Mouse (Mus musculus) CH12.LX (cell line): ENCODE measurements around the gene Nup205. TPM values are rescaled to one million over a fixed set of nuclear protein-coding genes. Genes with fewer than 3 reads are reported as not detected.

ENCODE experiments used
- DNase-seq: peaks from one replicate; pipeline ENCODE4 v3.0.0-alpha.2; 2013; ENCODE audit errors: extremely low read depth
- H3K27ac ChIP-seq: 2 replicates; pipeline ENCODE4 v1.5.1; 2012; ENCODE audit warnings: low read depth, mild to moderate bottlenecking, control low read depth, moderate library complexity; ENCODE audit not compliant: insufficient read depth
- H3K27me3 ChIP-seq: replicated peaks from 2 replicates; pipeline ENCODE3; 2012; ENCODE audit warnings: inconsistent platforms
- H3K36me3 ChIP-seq, 2 experiments: replicated peaks in 1 of 2; 2 replicates each; pipeline versions ENCODE3 to v1.6.1; 2012; ENCODE audit warnings: inconsistent platforms in 1 of 2, low read length in 1 of 2, mild to moderate bottlenecking in 1 of 2, mixed read lengths in 1 of 2, moderate library complexity in 1 of 2; ENCODE audit not compliant: control insufficient read depth in 1 of 2, insufficient read depth in 1 of 2
- H3K4me1 ChIP-seq, 2 experiments: 2 replicates each; pipeline ENCODE4 v1.6.1; 2012; ENCODE audit warnings: inconsistent platforms in 1 of 2, moderate library complexity in 1 of 2; ENCODE audit not compliant: insufficient read depth in 2 of 2, control insufficient read depth in 1 of 2
- H3K4me2 ChIP-seq: 2 replicates; pipeline ENCODE4 v1.6.1; 2012; ENCODE audit warnings: low read depth, mild to moderate bottlenecking, control low read depth; ENCODE audit not compliant: poor library complexity, insufficient read depth, severe bottlenecking
- H3K4me3 ChIP-seq, 3 experiments: fragments of 150-350 bp in 1 of 3; sonication (generic) in 1 of 3; replicated peaks in 1 of 3; 2 replicates each; pipeline versions ENCODE3 to v1.5.1; 2011 to 2012; ENCODE audit warnings: low read depth in 2 of 3, low read length in 2 of 3, mild to moderate bottlenecking in 2 of 3, moderate library complexity in 2 of 3, control low read depth in 1 of 3, improper control_type of control experiment in 1 of 3, inconsistent platforms in 1 of 3, mixed read lengths in 1 of 3; ENCODE audit not compliant: poor library complexity in 1 of 3
- H3K79me2 ChIP-seq: replicated peaks from 2 replicates; pipeline ENCODE4 v1.6.1; 2012; ENCODE audit warnings: mild to moderate bottlenecking, moderate library complexity; ENCODE audit not compliant: control insufficient read depth, poor library complexity, insufficient read depth, severe bottlenecking; ENCODE audit errors: extremely low read depth
- H3K9ac ChIP-seq: 2 replicates; pipeline ENCODE4 v1.6.1; 2012; ENCODE audit warnings: low read depth, mild to moderate bottlenecking, control low read depth, moderate library complexity; ENCODE audit not compliant: insufficient read depth
- H3K9me3 ChIP-seq: replicated peaks from 2 replicates; pipeline ENCODE3; 2012; ENCODE audit warnings: low read length, inconsistent platforms, mixed read lengths
- BHLHE40 ChIP-seq: IDR thresholded peaks from 2 replicates; pipeline ENCODE4 v1.6.1; 2011; ENCODE audit warnings: mild to moderate bottlenecking, low read depth, low read length, improper control_type of control experiment
- CHD1 ChIP-seq: IDR thresholded peaks from 2 replicates; pipeline ENCODE4 v1.6.1; 2012; ENCODE audit warnings: low read depth, low read length, improper control_type of control experiment, inconsistent platforms
- CHD2 ChIP-seq: IDR thresholded peaks from 2 replicates; pipeline ENCODE4 v1.6.1; 2011; ENCODE audit warnings: low read length, improper control_type of control experiment
- CTCF ChIP-seq, 2 experiments: IDR thresholded peaks in 1 of 2; conservative IDR thresholded peaks in 1 of 2; 2 replicates each; pipeline ENCODE4 v1.5.1; 2011 to 2012; ENCODE audit warnings: low read depth in 2 of 2, low read length in 2 of 2, improper control_type of control experiment in 1 of 2, inconsistent platforms in 1 of 2, mild to moderate bottlenecking in 1 of 2, moderate library complexity in 1 of 2
- E2F4 ChIP-seq: IDR thresholded peaks from 2 replicates; pipeline ENCODE4 v1.6.1; 2011; ENCODE audit warnings: low read depth, low read length, improper control_type of control experiment; ENCODE audit not compliant: insufficient replicate concordance
- ELF1 ChIP-seq: IDR thresholded peaks from 2 replicates; pipeline ENCODE4 v1.6.1; 2014; ENCODE audit warnings: low read depth, mild to moderate bottlenecking, inconsistent platforms, low read length, improper control_type of control experiment
- EP300 ChIP-seq: IDR thresholded peaks from 2 replicates; pipeline ENCODE4 v1.6.1; 2011; ENCODE audit warnings: low read length, improper control_type of control experiment
- ETS1 ChIP-seq: conservative IDR thresholded peaks from 2 replicates; pipeline ENCODE4 v1.6.1; 2012; ENCODE audit warnings: low read depth, mild to moderate bottlenecking, inconsistent platforms, low read length, improper control_type of control experiment, moderate library complexity
- GABPA ChIP-seq: IDR thresholded peaks from 2 replicates; pipeline ENCODE4 v1.6.1; 2012; ENCODE audit warnings: low read depth, low read length, improper control_type of control experiment, inconsistent platforms; ENCODE audit not compliant: insufficient replicate concordance
- HCFC1 ChIP-seq: IDR thresholded peaks from 2 replicates; pipeline ENCODE4 v1.6.1; 2012; ENCODE audit warnings: low read depth, mild to moderate bottlenecking, inconsistent platforms, low read length, improper control_type of control experiment
- IRF4 ChIP-seq: IDR thresholded peaks from 2 replicates; pipeline ENCODE4 v1.6.1; 2014; ENCODE audit warnings: low read depth, mild to moderate bottlenecking, inconsistent platforms, low read length, improper control_type of control experiment
- JUN ChIP-seq: IDR thresholded peaks from 2 replicates; pipeline ENCODE4 v1.6.1; 2011; ENCODE audit warnings: low read depth, mild to moderate bottlenecking, low read length, improper control_type of control experiment, moderate library complexity; ENCODE audit not compliant: insufficient read depth
- JUND ChIP-seq: conservative IDR thresholded peaks from 2 replicates; pipeline ENCODE4 v1.6.1; 2011; ENCODE audit warnings: low read depth, low read length, improper control_type of control experiment
- KAT2A ChIP-seq: IDR thresholded peaks from 2 replicates; pipeline ENCODE4 v1.6.1; 2012; ENCODE audit warnings: low read length, improper control_type of control experiment, inconsistent platforms; ENCODE audit not compliant: insufficient replicate concordance
- MAFK ChIP-seq: IDR thresholded peaks from 2 replicates; pipeline ENCODE4 v1.6.1; 2011; ENCODE audit warnings: low read length, improper control_type of control experiment; ENCODE audit not compliant: insufficient replicate concordance
- MAX ChIP-seq: IDR thresholded peaks from 2 replicates; pipeline ENCODE4 v1.6.1; 2011; ENCODE audit warnings: low read length, improper control_type of control experiment
- MAZ ChIP-seq: IDR thresholded peaks from 2 replicates; pipeline ENCODE4 v1.6.1; 2012; ENCODE audit warnings: low read depth, mild to moderate bottlenecking, inconsistent platforms, low read length, improper control_type of control experiment, moderate library complexity
- MEF2A ChIP-seq: IDR thresholded peaks from 2 replicates; pipeline ENCODE4 v1.6.1; 2014; ENCODE audit warnings: low read depth, mild to moderate bottlenecking, inconsistent platforms, low read length, improper control_type of control experiment, borderline replicate concordance
- MXI1 ChIP-seq: IDR thresholded peaks from 2 replicates; pipeline ENCODE4 v1.6.1; 2011; ENCODE audit warnings: mild to moderate bottlenecking, low read depth, low read length, improper control_type of control experiment
- MYC ChIP-seq: IDR thresholded peaks from 2 replicates; pipeline ENCODE4 v1.6.1; 2011; ENCODE audit warnings: low read depth, mild to moderate bottlenecking, improper control_type of control experiment, low read length
- NELFE ChIP-seq: IDR thresholded peaks from 2 replicates; pipeline ENCODE4 v1.6.1; 2011; ENCODE audit warnings: low read depth, low read length, improper control_type of control experiment
- NRF1 ChIP-seq: IDR thresholded peaks from 2 replicates; pipeline ENCODE4 v1.6.1; 2014; ENCODE audit warnings: low read depth, mild to moderate bottlenecking, inconsistent platforms, low read length, improper control_type of control experiment, moderate library complexity
- PAX5 ChIP-seq: IDR thresholded peaks from 2 replicates; pipeline ENCODE4 v1.6.1; 2012; ENCODE audit warnings: low read length, inconsistent platforms, mixed read lengths
- POLR2A ChIP-seq: IDR thresholded peaks from 2 replicates; pipeline ENCODE4 v1.6.1; 2011; ENCODE audit warnings: low read depth, mild to moderate bottlenecking, improper control_type of control experiment, low read length
- POLR2AphosphoS2 ChIP-seq: IDR thresholded peaks from 2 replicates; pipeline ENCODE4 v1.6.1; 2011; ENCODE audit warnings: low read depth, low read length, improper control_type of control experiment
- RAD21 ChIP-seq: IDR thresholded peaks from 2 replicates; pipeline ENCODE4 v1.6.1; 2011; ENCODE audit warnings: low read depth, mild to moderate bottlenecking, low read length, improper control_type of control experiment, moderate library complexity
- RCOR1 ChIP-seq: conservative IDR thresholded peaks from 2 replicates; pipeline ENCODE4 v1.6.1; 2012; ENCODE audit warnings: low read depth, mild to moderate bottlenecking, inconsistent platforms, low read length, improper control_type of control experiment
- SIN3A ChIP-seq: IDR thresholded peaks from 2 replicates; pipeline ENCODE4 v1.6.1; 2012; ENCODE audit warnings: low read length, improper control_type of control experiment, inconsistent platforms
- TBP ChIP-seq: conservative IDR thresholded peaks from 2 replicates; pipeline ENCODE4 v1.6.1; 2011; ENCODE audit warnings: low read depth, low read length, improper control_type of control experiment
- TCF12 ChIP-seq: IDR thresholded peaks from 2 replicates; pipeline ENCODE4 v1.6.1; 2014; ENCODE audit warnings: low read depth, mild to moderate bottlenecking, inconsistent platforms, low read length, improper control_type of control experiment
- UBTF ChIP-seq: IDR thresholded peaks from 2 replicates; pipeline ENCODE4 v1.6.1; 2012; ENCODE audit warnings: low read depth, mild to moderate bottlenecking, inconsistent platforms, low read length, improper control_type of control experiment, moderate library complexity
- USF1 ChIP-seq: IDR thresholded peaks from 2 replicates; pipeline ENCODE4 v1.6.1; 2014; ENCODE audit warnings: low read depth, mild to moderate bottlenecking, inconsistent platforms, low read length, improper control_type of control experiment
- USF2 ChIP-seq: conservative IDR thresholded peaks from 2 replicates; pipeline ENCODE4 v1.6.1; 2011; ENCODE audit warnings: low read depth, low read length, improper control_type of control experiment
- ZC3H11A ChIP-seq: IDR thresholded peaks from 2 replicates; pipeline ENCODE4 v1.6.1; 2012; ENCODE audit warnings: low read depth, mild to moderate bottlenecking, inconsistent platforms, low read length, improper control_type of control experiment
- ZKSCAN1 ChIP-seq: IDR thresholded peaks from 2 replicates; pipeline ENCODE4 v1.6.1; 2012; ENCODE audit warnings: low read depth, inconsistent platforms, low read length, improper control_type of control experiment, borderline replicate concordance
- ZMIZ1 ChIP-seq: IDR thresholded peaks from 2 replicates; pipeline ENCODE4 v1.6.1; 2012; ENCODE audit warnings: low read depth, mild to moderate bottlenecking, inconsistent platforms, low read length, improper control_type of control experiment
- ZNF384 ChIP-seq: IDR thresholded peaks from 2 replicates; pipeline ENCODE4 v1.6.1; 2012; ENCODE audit warnings: low read depth, low read length, improper control_type of control experiment, inconsistent platforms
- dilution Hi-C: fragments of 300-500 bp; cut with MboI; formaldehyde crosslinking; loops from 2 replicates; pipeline ENCODE4 v1.14.3; 2020; ENCODE audit warnings: low sequenced_read_pairs; ENCODE audit not compliant: extremely low pct_unique_long_range_greater_than_20kb, extremely low pct_ligation_motif_present
- in situ Hi-C: fragments of 300-500 bp; cut with MboI; formaldehyde crosslinking; loops from 3 replicates; pipeline ENCODE4 v1.14.3; 2019; ENCODE audit warnings: low sequenced_read_pairs, low pct_ligation_motif_present, low pct_unique_long_range_greater_than_20kb, mixed read lengths
- polyA plus RNA-seq: library from polyadenylated mRNA; unstranded; fragments of >175 nt; gene quantifications from 2 replicates; pipeline ENCODE4 v1.2.1, GENCODE M21; 2012; ENCODE audit warnings: low read depth; ENCODE audit not compliant: insufficient read length
- total RNA-seq, 2 experiments: library from RNA; depleted of rRNA; stranded (reverse); fragments of 300-350 nt in 1 of 2; fragments of >200 nt in 1 of 2; gene quantifications; 2 replicates each; pipeline ENCODE4 v1.2.3; 2012 to 2014

The Nup205 gene
- total and polyA plus RNA-seq, 3 experiments, result 82.0 to 121 (median 108) TPM

DNA sequence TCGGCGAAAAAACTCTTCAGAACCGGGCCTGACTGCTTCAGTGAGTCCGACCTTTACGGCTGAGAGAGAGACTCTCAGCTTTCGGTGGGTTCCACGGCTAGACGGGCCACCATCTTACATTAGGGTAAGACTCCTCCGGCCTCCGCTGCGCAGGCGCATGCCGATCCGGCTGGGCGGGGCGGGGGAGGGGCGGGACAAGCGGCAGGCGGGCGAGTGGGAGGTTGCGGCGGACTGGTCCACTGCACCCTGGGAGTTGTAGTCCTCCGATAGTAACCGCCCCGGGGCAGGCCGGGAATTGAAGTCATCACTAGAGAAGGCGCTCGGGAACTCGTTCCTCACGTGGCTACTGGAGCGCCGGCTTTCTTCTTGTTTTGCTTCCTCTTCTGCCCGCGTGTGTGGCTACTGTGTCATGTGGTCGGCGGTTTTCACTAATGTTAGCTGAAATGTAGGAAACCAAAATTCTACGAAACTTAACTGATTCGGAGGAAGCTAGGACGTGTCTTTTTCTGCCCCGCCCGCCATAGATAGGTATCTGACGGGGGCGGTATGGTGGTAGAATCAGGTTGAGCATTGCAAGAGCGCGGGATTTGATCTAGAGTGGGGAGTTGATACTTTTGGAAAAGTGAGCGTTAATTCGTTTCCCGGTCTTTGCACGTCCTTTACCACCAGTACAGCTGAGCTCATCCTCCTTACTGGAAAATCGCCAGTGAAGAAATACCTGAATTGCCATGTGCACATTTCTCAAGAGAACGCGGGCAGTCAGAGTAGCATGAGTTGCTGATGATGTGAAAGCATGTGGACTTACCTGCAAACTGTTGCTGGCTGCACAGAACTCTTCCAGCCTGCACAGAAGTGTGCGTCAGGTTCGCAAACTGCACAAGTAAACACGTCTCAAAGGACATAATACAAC is 43.4 kb upstream of the Nup205 start, which contains the start of gene Cnot4:
TSS of gene Cnot4 (minus strand) at position 146 of the 910 bp plus-strand sequence.
- Histone ChIP-seq H3K27ac (peak within 1 kb of the TSS; percentile 51; the same call in 1 of the 2 replicates), H3K27me3 (no peaks in the 10 kb centered on the region), H3K4me2 (peak within 1 kb of the TSS; percentile 92), H3K4me1 (peaks cover 2 to 34% of the 10 kb centered on the region in 2 experiments; a peak in 3 of 4 replicates), H3K9ac (peak within 1 kb of the TSS; percentile 75), H3K4me3 (peak within 1 kb of the TSS; percentile 73 to 98 (median 93)), H3K36me3 (peaks cover 0 to 7% of the 10 kb centered on the region in 2 experiments), H3K79me2 (peaks cover 25% of the 10 kb centered on the region), H3K9me3 (no peaks in the 10 kb centered on the region)
- dilution Hi-C loops, result no loop called here
- in situ Hi-C loops, result no loop called here
- DNase-seq, result peak; percentile 98
- 0 out of 2 replicates have a peak, but pooled peaks have one; percentile 56 for TF ChIP-seq MEF2A
- no peak; the same call in 1 of the 2 replicates for TF ChIP-seq MAFK
- TF ChIP-seq CTCF (conservative IDR thresholded peaks at IDR 0.05 in 1 of 2, IDR thresholded peaks at IDR 0.05 in 1 of 2; ENCODE audit: low read depth in 2 of 2, low read length in 2 of 2), result no peak
- peak; percentile 93 for TF ChIP-seq ZMIZ1
- TF ChIP-seq SIN3A, result peak; percentile 100
- peak; percentile 53; the same call in 1 of the 2 replicates for TF ChIP-seq GABPA
- TF ChIP-seq JUND, result no peak
- TF ChIP-seq USF1, result peak; percentile 87
- TF ChIP-seq ELF1, result peak; percentile 75
- peak; percentile 95; the same call in 1 of the 2 replicates for TF ChIP-seq KAT2A
- peak; percentile 94 for TF ChIP-seq MYC
- TF ChIP-seq TBP, result peak; percentile 65; the same call in 1 of the 2 replicates
- no peak for TF ChIP-seq RAD21
- peak; percentile 89 for TF ChIP-seq NELFE
- peak; percentile 66 for TF ChIP-seq IRF4
- peak; percentile 96 for TF ChIP-seq NRF1
- peak; percentile 61 for TF ChIP-seq USF2
- no peak for TF ChIP-seq UBTF
- TF ChIP-seq ZC3H11A, result no peak
- peak; percentile 98 for TF ChIP-seq BHLHE40
- TF ChIP-seq ETS1, result peak; percentile 70
- peak; percentile 77; the same call in 1 of the 2 replicates for TF ChIP-seq CHD2
- no peak for TF ChIP-seq PAX5
- no peak for TF ChIP-seq RCOR1
- TF ChIP-seq POLR2A, result peak; percentile 95
- TF ChIP-seq POLR2AphosphoS2, result peak; percentile 77; the same call in 1 of the 2 replicates
- peak; percentile 99 for TF ChIP-seq MXI1
- no peak for TF ChIP-seq EP300
- TF ChIP-seq MAX, result peak; percentile 94
- TF ChIP-seq TCF12, result peak; percentile 84
- TF ChIP-seq HCFC1, result peak; percentile 99
- TF ChIP-seq ZKSCAN1, result no peak
- TF ChIP-seq E2F4, result 0 out of 2 replicates have a peak, but pooled peaks have one; percentile 43
- TF ChIP-seq ZNF384, result 0 out of 2 replicates have a peak, but pooled peaks have one; percentile 30
- TF ChIP-seq JUN, result no peak
- no peak for TF ChIP-seq CHD1
- TF ChIP-seq MAZ, result peak; percentile 78
